Mouse (Mus musculus): ENCODE data around the gene Lrrtm1. TPM values are rescaled to one million over a fixed set of nuclear protein-coding genes. Genes with fewer than 3 reads are reported as not detected.

Gene Lrrtm1
- 0.61 and 0.73 TPM in 2 replicates for polyA plus RNA-seq (2012; rRNA removed)

DNA sequence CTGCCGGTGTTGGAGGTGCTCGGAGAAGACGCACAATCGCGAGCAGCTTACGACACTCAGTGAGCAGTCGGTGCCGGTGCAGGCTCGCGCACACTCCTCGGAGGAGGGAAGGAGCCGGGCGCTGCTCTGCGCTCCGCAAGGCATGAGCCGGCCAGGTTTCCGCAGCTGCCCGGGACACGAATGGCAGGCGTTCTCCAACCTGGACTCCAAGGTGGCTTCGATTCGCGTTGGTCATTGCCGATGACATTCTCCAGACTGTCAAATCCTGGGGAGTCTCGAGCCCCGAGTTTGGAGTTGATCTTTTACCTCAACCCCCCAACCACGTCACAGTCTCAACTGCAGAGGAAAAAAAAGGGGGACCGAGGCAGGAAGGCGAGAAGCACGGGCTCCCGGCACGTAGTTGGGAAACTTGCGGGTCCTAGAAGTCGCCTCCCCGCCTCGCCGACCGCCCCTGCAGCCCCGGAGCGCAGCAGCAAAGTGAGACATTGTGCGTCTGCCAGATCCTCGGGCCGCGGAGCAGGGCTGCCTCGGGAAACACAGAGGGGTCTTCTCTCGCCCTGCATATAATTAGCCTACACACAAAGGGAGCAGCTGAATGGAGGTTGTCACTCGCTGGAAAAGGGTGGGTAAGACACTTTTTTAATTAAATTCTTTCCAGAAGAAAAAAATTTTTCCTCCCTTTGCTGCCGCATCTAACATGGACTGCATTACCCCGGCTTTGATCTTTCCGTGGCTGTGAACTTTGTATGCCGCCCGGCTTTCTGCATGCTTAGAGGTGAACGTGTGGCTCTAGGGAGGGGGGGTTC lies at the start of gene Lrrtm1:
Lrrtm1 (plus strand) TSS at position 89 of the 806 bp plus-strand sequence.

